Mouse (Mus musculus): Measurements from ENCODE around the gene Camkv.

GRCm38 (mm10) chr9:107899855-107900254 lies 35.6 kb upstream of the Camkv start:
- TF ChIP-seq TAL1 (IDR thresholded peaks at IDR 0.05; ENCODE audit: low read length) (no peak), GATA1 (IDR thresholded peaks at IDR 0.05; ENCODE audit: low read length) (no peak)
